Mouse (Mus musculus): ENCODE measurements around the gene Dcun1d2.
A peak's percentile ranks its signal among the peaks of the same experiment; 100 is the strongest.

GRCm38 (mm10) chr8:13334671-13335070, 46.7 kb upstream of the Dcun1d2 start:
- no peak for TF ChIP-seq POLR2A (IDR thresholded peaks at IDR 0.05; ENCODE audit: extremely low read depth, insufficient read depth, low read length)
- peak; percentile 22; the same call in 1 of the 2 replicates for TF ChIP-seq CTCF (IDR thresholded peaks at IDR 0.05; ENCODE audit: low read depth, low read length)
